Mouse (Mus musculus) gastrocnemius, postnatal 4 days (tissue): ENCODE measurements around the gene Ei24. TPM values are rescaled to one million over a fixed set of nuclear protein-coding genes. Genes with fewer than 3 reads are reported as not detected.

Experiments
- DNase-seq, 2 experiments: peaks; one replicate each; pipeline ENCODE4 v3.0.0; 2021 to 2022; ENCODE audit warnings: low spot score in 2 of 2, mixed read lengths in 2 of 2
- long read RNA-seq, 2 experiments: library from polyadenylated mRNA; stranded (forward); transcript quantifications; one replicate each; pipeline ENCODE4 v2.0.0; 2021
- total RNA-seq, 2 experiments: library from RNA; stranded (reverse); gene quantifications; 2 replicates each; pipeline ENCODE4 v1.2.3; 2021

Gene Ei24
- total RNA-seq, result 10 to 100 TPM; 51.3 to 55.9 TPM
- long read RNA-seq, experiment 1, transcript Ei24-201 (11 exons, 2,220 nt), result major isoform, 42 of 49 reads
- long read RNA-seq, experiment 1, partial matches to known transcripts, result 1 of 49 reads
- long read RNA-seq, experiment 1, other reads (novel, unspliced or antisense), result 5 of 49 reads
- long read RNA-seq, experiment 2, transcript Ei24-201 (11 exons, 2,220 nt), result major isoform, 72 of 86 reads
- long read RNA-seq, experiment 2, partial matches to known transcripts, result 1 of 86 reads
- long read RNA-seq, experiment 2, other reads (novel, unspliced or antisense), result 11 of 86 reads

DNA sequence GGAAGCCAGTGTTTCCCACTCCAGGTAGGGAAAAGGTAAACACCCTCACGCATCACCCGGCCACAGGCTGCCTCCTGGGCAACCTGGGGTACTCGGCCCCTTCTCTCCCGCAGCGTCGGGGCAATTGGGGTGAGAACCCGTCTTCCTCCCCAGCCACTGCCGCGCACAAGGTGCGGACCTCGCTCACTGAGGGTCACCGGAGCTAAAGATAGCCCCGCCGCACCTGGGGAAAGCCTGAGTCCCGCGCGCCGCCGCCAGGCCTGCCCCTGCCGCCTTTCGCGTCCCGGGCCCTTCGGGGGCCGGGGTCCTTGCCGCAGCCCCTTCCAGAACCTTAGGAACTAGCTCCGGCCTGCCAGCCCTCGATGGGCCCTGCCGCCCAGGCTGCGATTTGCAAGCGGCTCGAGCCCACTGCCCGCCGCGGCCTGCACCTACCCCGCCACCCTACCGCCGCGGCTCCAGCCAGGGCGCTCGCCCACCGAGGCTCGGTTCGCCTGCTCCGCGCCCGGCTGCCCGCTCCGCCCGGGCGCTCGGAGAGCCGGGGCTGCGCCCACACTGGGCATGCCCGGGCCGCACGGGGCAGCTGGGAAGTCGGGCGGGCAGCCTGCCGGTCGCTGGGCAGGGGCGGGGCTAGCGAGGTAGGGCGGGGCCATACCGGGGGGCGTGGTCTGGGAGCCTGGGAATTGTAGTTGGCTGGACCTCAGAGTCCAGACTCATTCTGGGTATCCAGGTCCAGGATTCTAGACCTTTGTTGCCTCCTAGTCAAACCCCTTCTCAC, at the start of gene Ei24:
TSS of gene Ei24 (minus strand) at position 613 of the 775 bp plus-strand sequence.
- peak; percentile 92 for DNase-seq

- no peak for DNase-seq
Observed at GRCm38 (mm10) chr9:36846346-36846745, 49.2 kb upstream of the Ei24 start.

- no peak for DNase-seq
Observed at GRCm38 (mm10) chr9:36833914-36834313, 36.7 kb upstream of the Ei24 start.

DNA sequence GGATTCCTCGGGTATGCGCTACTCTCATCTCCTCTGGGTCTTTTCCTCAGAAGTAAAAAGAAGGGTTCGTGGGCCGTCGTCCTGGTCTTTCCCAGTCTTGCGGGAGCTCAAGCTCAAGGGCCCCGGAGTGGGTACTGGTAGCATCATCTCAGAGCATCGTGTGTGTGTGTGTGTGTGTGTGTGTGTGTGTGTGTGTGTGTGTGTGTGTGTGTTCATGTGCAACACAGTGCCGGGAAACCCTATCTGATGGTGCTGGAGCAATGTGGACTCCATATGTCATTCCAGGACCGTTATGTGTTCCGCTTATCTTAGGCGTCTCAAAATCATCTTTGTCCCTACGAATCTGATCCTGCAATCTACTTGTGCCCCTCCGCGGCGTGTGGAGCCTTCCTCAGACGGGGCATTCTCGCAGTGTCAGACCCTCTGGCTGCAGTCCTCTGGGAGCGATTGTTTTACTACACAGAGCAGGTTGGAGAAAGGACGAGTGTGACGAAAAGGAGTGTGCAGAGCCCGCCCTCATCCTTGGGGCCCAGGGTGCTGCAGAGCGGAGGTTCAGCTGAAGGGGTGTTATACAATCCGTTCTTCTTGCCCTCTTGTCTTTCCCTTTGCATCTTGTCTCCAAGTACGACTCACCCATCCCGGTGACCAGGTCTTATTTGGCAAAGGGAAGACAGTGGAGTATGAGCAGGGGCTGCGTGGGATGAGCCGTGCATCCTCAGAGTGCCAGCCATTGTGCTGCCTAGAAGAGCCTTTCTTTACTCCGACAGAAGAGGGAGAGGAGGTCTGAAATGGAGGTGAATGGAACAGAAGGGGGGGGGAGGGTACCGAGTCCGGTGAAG, 36.1 kb upstream of the Ei24 start:
- peak in 1 of 2 experiments; percentile 11 for DNase-seq

DNA sequence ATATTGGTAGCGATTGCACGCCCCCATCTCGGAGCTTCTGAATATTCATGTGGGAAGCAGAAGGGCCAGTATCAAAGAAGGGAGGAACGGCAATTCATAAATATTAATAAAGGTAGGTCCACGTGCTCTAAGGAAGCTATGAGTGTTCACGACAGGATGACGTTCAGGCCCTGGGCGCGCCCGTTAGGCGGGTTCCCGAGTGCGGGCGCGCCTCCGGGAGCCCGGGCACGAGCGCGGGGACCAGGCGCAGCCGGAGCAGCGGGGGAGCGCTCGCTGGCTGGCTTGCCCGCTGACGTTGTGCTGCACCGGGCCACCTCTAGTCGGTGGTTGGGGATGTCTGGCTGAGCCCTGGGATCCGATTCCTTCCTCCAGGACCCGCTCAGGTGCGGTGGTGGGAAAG, 35.3 kb upstream of the Ei24 start:
- DNase-seq, result peak; percentile 34 to 62

DNA sequence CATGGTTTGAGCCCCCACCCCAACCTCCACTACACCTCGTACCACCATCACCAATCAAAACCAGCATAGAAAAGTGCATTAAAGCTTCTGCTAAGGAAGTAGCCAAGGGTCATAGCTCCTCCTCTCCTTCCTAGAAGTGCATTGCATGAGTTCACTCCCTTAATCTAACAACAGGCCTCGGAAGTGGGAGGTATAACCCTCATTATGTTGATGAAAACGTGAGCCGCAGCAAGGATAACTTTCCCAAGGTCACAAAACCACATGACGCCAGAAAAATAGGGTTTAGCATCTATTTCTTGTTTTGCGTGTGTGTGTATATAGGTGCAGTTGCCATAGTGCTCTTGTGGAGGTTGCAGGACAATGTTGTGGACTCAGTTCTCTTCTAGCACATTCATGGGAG, 34.2 kb upstream of the Ei24 start:
- no peak for DNase-seq

DNA sequence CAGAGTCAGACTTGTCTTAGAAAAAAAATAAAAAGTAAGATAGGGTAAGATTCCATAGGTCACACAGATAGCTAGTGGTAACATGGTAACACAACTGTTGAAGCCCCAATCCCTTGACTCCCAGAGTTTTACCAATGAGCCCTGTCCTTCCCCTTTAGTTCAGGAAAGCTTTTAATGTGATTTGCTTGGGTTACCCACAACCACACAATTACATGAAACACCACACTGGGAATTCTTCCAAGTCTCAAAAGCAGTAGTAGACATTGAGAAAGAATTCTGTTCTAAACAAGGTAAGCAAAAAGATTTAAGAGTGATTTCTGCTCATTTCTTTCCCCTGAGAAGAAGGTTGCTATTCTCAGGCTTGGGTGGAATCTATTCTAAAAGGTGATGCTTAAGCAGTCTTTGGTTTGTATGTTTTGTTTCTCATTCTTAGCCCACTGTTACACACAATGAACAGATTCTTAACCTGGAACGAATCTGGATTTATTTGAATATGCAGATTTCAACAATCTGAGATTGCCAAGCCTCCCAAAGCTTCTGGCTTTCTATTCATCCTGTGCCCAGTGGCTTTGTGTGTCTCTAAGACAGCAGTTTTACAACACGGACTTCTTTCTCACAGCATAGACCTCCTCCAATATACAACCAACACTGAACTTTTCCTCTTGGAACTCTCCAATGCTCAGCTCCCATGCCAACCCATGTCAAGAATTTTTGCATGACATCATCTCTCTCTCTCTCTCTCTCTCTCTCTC, 29.6 kb upstream of the Ei24 start:
- no peak for DNase-seq

GRCm38 (mm10) chr9:36822024-36822423, 24.8 kb upstream of the Ei24 start:
- no peak for DNase-seq

- DNase-seq, result no peak
Observed at GRCm38 (mm10) chr9:36821644-36822000, 24.4 kb upstream of the Ei24 start, which contains the start of gene Fez1. Fez1 (plus strand) TSS chr9:36821864.

- no peak for DNase-seq
Observed at GRCm38 (mm10) chr9:36820969-36821643, 23.9 kb upstream of the Ei24 start.

GRCm38 (mm10) chr9:36818905-36819304, 21.7 kb upstream of the Ei24 start:
- DNase-seq, result no peak

DNA sequence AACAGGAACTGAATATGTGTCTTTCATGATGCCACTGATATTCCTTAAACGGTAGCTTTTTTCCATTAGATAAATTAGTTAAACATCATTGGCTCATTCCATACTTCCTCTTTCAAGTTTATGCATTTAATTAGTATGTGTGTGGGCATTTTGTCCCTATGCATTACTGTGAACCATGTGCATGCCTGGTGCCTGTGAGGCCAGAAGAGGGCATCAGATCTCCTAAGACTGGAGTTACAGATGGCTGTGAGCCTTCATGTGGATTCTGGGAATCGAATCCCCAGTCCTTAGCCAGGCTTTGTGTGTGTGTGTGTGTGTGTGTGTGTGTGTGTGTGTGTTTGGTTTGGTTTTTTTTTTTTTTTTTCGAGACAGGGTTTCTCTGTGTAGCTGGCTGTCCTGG, 17.3 kb upstream of the Ei24 start:
- DNase-seq, result no peak

GRCm38 (mm10) chr9:36808126-36808785, 11.1 kb upstream of the Ei24 start:
- no peak for DNase-seq

DNA sequence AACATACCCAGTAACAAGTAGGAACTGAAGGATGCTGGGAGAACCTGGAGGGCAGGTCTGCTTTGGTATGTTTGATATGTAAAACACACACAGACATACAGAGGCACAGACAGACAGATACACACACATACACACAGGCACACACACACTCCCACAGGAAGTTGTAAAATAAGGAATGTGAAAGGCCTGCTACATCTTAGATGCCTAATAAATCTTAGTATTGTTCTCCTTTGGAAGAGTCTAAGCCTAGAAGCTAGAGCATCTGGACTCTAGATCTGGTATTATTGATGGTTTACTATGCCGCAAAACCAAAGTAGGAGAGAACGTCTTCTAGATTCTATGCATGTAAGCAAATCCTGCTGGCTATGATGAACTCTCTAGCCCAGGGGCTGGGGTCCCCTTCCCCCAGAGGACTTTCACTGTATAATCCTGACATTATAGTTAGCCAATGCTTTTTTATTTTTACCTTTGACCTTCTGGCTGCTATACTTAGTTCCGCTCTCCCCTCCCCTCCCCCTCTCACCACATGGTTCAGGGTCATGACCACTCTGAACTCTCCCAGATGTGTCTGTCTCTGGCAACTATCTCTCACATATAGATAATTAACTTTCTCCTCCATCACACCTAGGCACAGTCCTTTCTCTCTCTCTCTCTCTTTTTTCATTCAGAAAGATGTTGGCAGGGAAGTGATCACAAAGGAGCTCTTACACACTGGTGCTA, 8.2 kb upstream of the Ei24 start:
- DNase-seq, result no peak

- DNase-seq, result no peak
Observed at GRCm38 (mm10) chr9:36803926-36804325, 6.7 kb upstream of the Ei24 start.

GRCm38 (mm10) chr9:36803386-36803785, 6.2 kb upstream of the Ei24 start:
- no peak for DNase-seq

DNA sequence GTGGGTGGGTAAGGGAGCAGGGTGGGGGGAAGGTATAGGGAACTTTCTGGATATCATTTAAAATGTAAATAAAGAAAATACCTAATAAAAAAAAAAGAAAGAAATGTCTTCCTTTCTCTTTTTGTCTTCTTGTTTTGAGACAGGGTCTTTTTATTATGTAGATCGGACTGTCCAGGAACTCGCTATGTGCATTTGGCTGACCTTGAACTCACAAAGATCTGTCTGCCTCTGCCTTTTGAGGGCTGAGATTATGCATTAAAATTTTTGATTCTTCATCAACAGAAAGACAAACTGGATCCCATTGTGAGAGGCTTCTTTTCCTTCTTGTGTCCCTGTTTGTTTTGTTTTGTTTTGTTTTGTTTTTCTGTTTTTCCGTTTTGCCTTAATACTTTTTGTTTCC, 5.8 kb upstream of the Ei24 start:
- DNase-seq, result no peak

DNA sequence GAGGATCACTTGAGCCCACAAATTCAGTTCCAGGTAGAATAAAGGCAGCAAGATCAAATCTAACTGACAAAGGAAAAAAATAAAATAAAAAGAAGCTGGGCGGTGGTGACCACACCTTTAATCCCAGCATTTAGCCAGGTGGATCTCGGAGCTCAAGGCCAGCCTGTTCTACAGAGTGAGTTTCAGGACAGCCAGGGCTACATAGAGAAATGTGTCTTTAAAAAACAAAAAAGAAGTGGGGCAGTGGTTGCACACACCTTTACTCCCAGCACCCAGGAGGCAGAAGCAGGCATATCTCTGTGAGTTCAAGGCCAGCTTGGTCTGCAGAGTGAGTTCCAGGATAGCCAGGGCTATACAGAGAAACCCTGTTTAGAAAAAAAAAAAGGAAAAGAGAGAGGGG, 4.8 kb upstream of the Ei24 start:
- no peak for DNase-seq

DNA sequence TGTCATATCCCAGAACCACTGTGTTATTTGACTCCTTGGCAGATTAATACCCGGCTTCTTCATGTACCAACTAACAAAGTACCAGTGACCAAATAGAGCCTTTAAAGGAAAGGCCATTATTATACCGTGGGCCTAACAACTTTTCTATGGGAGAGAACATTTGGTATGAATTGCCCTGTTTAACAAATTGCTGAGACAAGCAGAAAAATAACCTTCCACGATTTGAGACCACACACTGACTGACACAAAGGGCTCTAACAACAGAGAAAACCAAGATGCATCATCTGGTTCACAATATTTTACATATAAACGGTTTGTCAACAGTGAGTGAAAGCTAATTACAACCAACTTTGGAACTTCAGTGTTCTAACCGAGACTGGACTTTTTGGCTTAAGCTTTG, 969 bp downstream of the Ei24 start:
- no peak for DNase-seq
